Comparison of ENCODE assay signal across 8 mouse cellular contexts in the genomic region with DNA sequence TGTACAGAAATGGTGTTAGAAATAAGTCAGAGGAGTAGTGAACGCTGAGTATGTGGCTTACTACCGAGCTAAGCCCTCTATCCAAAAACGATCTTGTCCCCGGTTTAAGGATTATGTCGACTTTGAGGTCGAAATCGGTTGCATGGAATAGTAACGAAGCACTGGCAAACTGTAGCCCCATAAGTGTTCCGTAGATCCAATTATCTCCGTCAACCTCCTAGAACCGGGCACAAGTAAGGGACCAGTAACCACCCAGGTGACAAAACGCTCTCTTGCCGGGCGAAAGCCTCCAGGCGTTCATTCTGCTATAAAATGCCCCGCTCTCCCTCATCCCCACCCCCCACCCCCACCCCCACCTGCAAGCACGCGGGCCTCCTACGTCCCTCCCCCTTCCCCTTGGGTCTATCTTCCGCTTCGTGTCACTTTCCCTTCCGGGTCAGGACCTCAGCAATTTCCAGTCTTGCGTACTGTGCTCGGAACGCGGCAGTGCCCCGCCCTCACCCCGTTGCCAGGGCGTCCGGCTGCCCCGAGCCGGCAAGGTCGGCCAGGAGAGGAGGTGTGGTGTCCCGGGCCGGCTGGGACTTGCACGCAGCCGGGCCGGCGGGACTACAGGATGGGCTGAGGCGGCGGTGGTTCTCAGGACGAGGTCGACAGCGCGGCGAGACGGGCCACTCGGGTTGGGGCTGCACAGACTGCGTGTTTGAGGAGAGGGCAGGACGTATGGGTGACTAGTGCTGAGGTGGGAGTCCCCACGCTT. TPM values are rescaled to one million over a fixed set of nuclear protein-coding genes. Genes with fewer than 3 reads are reported as not detected.
DNase-seq lines count a peak whose midpoint lies in the region; ATAC-seq and TF ChIP-seq lines count a peak whose summit lies in the region.

A gene (plus strand): TSS at position 450 of the 757 bp plus-strand sequence.

- TF ChIP-seq CTCF in liver, adult 2 months (IDR thresholded peaks at IDR 0.05; ENCODE audit: low read depth, low read length) = no peak

- TF ChIP-seq POLR2A in liver, adult 2 months (IDR thresholded peaks at IDR 0.05; ENCODE audit: extremely low read depth, insufficient read depth, low read length) = 0 out of 2 replicates have a peak, but pooled peaks have one; percentile 37
- TF ChIP-seq POLR2A in myocyte (IDR thresholded peaks at IDR 0.05; ENCODE audit: insufficient read length, low read depth) = peak; percentile 89

- peak; percentile 80 for ATAC-seq in erythroblast, adult 5-6 weeks (replicated peaks; ENCODE audit: low FRiP score, poor library complexity, severe bottlenecking)
- ATAC-seq in heart, embryonic 11.5 days (replicated peaks; ENCODE audit: insufficient number of reproducible peaks, low FRiP score, low TSS enrichment) = peak; percentile 88
- peak; percentile 92 for ATAC-seq in kidney, embryonic 16.5 days (ENCODE audit: low FRiP score, low TSS enrichment)

- peak within 1 kb of the TSS; percentile 61 for H3K4me3 ChIP-seq in heart, embryonic 11.5 days (ENCODE audit: low read depth, low read length)
- peak within 1 kb of the TSS; percentile 86 for H3K4me3 ChIP-seq in kidney, embryonic 16.5 days (ENCODE audit: low read length)
- H3K4me3 ChIP-seq in liver, adult 2 months (ENCODE audit: insufficient read depth, low read depth, low read length) = peak within 1 kb of the TSS; percentile 59
- peak within 1 kb of the TSS; percentile 76 for H3K4me3 ChIP-seq in myocyte

- H3K27ac ChIP-seq in heart, embryonic 11.5 days (ENCODE audit: low read depth, low read length) = peak within 1 kb of the TSS; percentile 84
- H3K27ac ChIP-seq in kidney, embryonic 16.5 days (ENCODE audit: low read length) = peak within 1 kb of the TSS; percentile 96
- H3K27ac ChIP-seq in liver, adult 2 months (replicated peaks; ENCODE audit: insufficient read depth, low read depth, low read length) = peak within 1 kb of the TSS; percentile 93

- peak within 1 kb of the TSS; percentile 79 for H3K9ac ChIP-seq in heart, embryonic 11.5 days (ENCODE audit: low read depth, low read length)
- H3K9ac ChIP-seq in kidney, embryonic 16.5 days (replicated peaks; ENCODE audit: low read length) = peak within 1 kb of the TSS; percentile 89
- peak within 1 kb of the TSS; percentile 72 for H3K9ac ChIP-seq in liver, adult 2 months (ENCODE audit: low read depth, low read length)

- WGBS in heart, embryonic 11.5 days (ENCODE audit: insufficient replicate concordance) = under 1% methylated on average over 51 of the region's 51 CpGs
- WGBS in kidney, embryonic 16.5 days = under 1% methylated on average over 51 of the region's 51 CpGs
- under 1% methylated on average over 51 of the region's 51 CpGs for WGBS in liver, adult 2 months

- peak within 1 kb of the TSS; percentile 38 for H3ac ChIP-seq in myocyte (ENCODE audit: control insufficient read depth, insufficient read length)

- DNase-seq in B cell, adult 2 months = peak; percentile 91 to 92
- peak; percentile 98 for DNase-seq in brain, adult 2 months (ENCODE audit: low read depth, low spot score)
- peak; percentile 95 for DNase-seq in liver, adult 2 months (ENCODE audit: extremely low read depth, low read depth, low spot score)
- peak; percentile 97 for DNase-seq in splenic B cell, adult 2 months (ENCODE audit: low read depth, low spot score)

- peak within 1 kb of the TSS; percentile 79 for H3K4me2 ChIP-seq in heart, embryonic 11.5 days
- peak within 1 kb of the TSS; percentile 68 for H3K4me2 ChIP-seq in kidney, embryonic 16.5 days (replicated peaks; ENCODE audit: low read depth, low read length)
- H3K4me2 ChIP-seq in myocyte (ENCODE audit: low read depth) = peak within 1 kb of the TSS; percentile 93

- H3K36me3 ChIP-seq in heart, embryonic 11.5 days (ENCODE audit: control insufficient read depth, insufficient read depth, low read length) = no peaks in the 10 kb centered on the region
- H3K36me3 ChIP-seq in kidney, embryonic 16.5 days (ENCODE audit: insufficient read depth, low read length) = peaks cover 1% of the 10 kb centered on the region; the same call in 1 of the 2 replicates
- no peaks in the 10 kb centered on the region for H3K36me3 ChIP-seq in liver, adult 2 months (ENCODE audit: control insufficient read depth, insufficient read depth, low read length)
- no peaks in the 10 kb centered on the region for H3K36me3 ChIP-seq in myocyte (ENCODE audit: control insufficient read depth, insufficient read depth)
- no peaks in the 10 kb centered on the region for H3K36me3 ChIP-seq in splenic B cell, adult 2 months (ENCODE audit: control insufficient read depth, insufficient read depth, low read length, poor library complexity, severe bottlenecking)

- H3K9me3 ChIP-seq in heart, embryonic 11.5 days (replicated peaks; ENCODE audit: control insufficient read depth, low read length) = no peaks in the 10 kb centered on the region
- no peaks in the 10 kb centered on the region for H3K9me3 ChIP-seq in kidney, embryonic 16.5 days (ENCODE audit: low read length)

- H3K79me2 ChIP-seq in liver, adult 2 months (ENCODE audit: control insufficient read depth, insufficient read depth, low read length) = peaks cover 10% of the 10 kb centered on the region; the same call in 1 of the 2 replicates
- H3K79me2 ChIP-seq in myocyte (ENCODE audit: control insufficient read depth, insufficient read depth) = peaks cover 22% of the 10 kb centered on the region

- no peaks in the 10 kb centered on the region for H3K27me3 ChIP-seq in heart, embryonic 11.5 days (ENCODE audit: control insufficient read depth, insufficient read depth, low read length)
- no peaks in the 10 kb centered on the region for H3K27me3 ChIP-seq in kidney, embryonic 16.5 days (ENCODE audit: insufficient read depth, low read length)
- H3K27me3 ChIP-seq in liver, adult 2 months (ENCODE audit: control insufficient read depth, insufficient read depth, low read length) = no peaks in the 10 kb centered on the region
- H3K27me3 ChIP-seq in myocyte (ENCODE audit: control insufficient read depth, insufficient read depth, insufficient read length) = no peaks in the 10 kb centered on the region
- no peaks in the 10 kb centered on the region for H3K27me3 ChIP-seq in splenic B cell, adult 2 months (ENCODE audit: control insufficient read depth, insufficient read depth, low read length, poor library complexity, severe bottlenecking)

- H3K4me1 ChIP-seq in heart, embryonic 11.5 days (ENCODE audit: control insufficient read depth, insufficient read depth, low read length) = peaks cover 6% of the 10 kb centered on the region; the same call in 1 of the 2 replicates
- H3K4me1 ChIP-seq in kidney, embryonic 16.5 days (ENCODE audit: insufficient read depth, low read length) = peaks cover 27% of the 10 kb centered on the region
- H3K4me1 ChIP-seq in liver, adult 2 months (ENCODE audit: control insufficient read depth, insufficient read depth, low read length) = peaks cover 9% of the 10 kb centered on the region; the same call in 1 of the 2 replicates

TF ChIP-seq in myocyte, 11 proteins besides CTCF, POLR2A, EP300 and RAD21:
- TF ChIP-seq MYOD1 (IDR thresholded peaks at IDR 0.05; ENCODE audit: control insufficient read depth in 1 of 3, insufficient read length in 2 of 3, low read depth in 2 of 3) (peak in 1 of 3 experiments; percentile 55), POLR2AphosphoS2 (IDR thresholded peaks at IDR 0.05; ENCODE audit: insufficient read length, low read depth) (peak; percentile 66), TCF12 (IDR thresholded peaks at IDR 0.05; ENCODE audit: insufficient read depth, poor library complexity, severe bottlenecking) (no peak), TCF3 (IDR thresholded peaks at IDR 0.05; ENCODE audit: insufficient read length, low read depth) (no peak), SRF (IDR thresholded peaks at IDR 0.05; ENCODE audit: control insufficient read depth, insufficient read length, low read depth) (no peak), MAX (IDR thresholded peaks at IDR 0.05; ENCODE audit: low read depth) (no peak), MYOG (IDR thresholded peaks at IDR 0.05; ENCODE audit: control insufficient read depth in 1 of 3, insufficient read depth in 1 of 3, insufficient read length in 2 of 3, low read depth in 2 of 3) (peak in 1 of 3 experiments; percentile 59), CEBPB (IDR thresholded peaks at IDR 0.05; ENCODE audit: insufficient read depth, poor library complexity, severe bottlenecking) (no peak), E2F4 (IDR thresholded peaks at IDR 0.05; ENCODE audit: insufficient read depth) (no peak), REST (IDR thresholded peaks at IDR 0.05; ENCODE audit: insufficient read depth, insufficient read length) (no peak), USF1 (IDR thresholded peaks at IDR 0.05; ENCODE audit: low read depth) (no peak)

RNA-seq across cellular contexts. Expression of the gene that starts here (rescaled TPM):
- 1.7 TPM in 1 of 2 replicates, not detected in the other for total RNA-seq in erythroblast, adult 5-6 weeks (2015; ENCODE audit: low replicate concordance)
- total RNA-seq in erythroblast, adult 5-6 weeks (2017; ENCODE audit: low replicate concordance) = 0.98 TPM in 1 of 2 replicates, not detected in the other
- polyA plus RNA-seq in heart, embryonic 11.5 days (2014; fragmentation: Nextera tagmentation; extraction: Ambion mirVana) = 9.1 and 9.9 TPM in 2 replicates
- 7.8 and 9.2 TPM in 2 replicates for polyA plus RNA-seq in kidney, embryonic 16.5 days (2015; fragmentation: Nextera tagmentation; extraction: Ambion mirVana)
- 0.20 and 1.7 TPM in 2 replicates for total RNA-seq in liver, adult 2 months (2014; rRNA removed)
- 0.05 and 0.11 TPM in 2 replicates for polyA plus RNA-seq in liver, adult 2 months (2012; rRNA removed)
- 2.2 TPM for polyA plus RNA-seq in myocyte (2012; fragmentation: generic; extraction: Trizol)

Comparison
In these comparisons a context has a peak if more than half of its experiments do, and no peak if none do; other contexts are left out.
1. Peak in every context shown above with its lines: DNase-seq, ATAC-seq, H3K4me3 ChIP-seq and H3K27ac ChIP-seq.